Mouse (Mus musculus) embryonic fibroblast, embryonic 13.5 days (primary cell): ENCODE data around the gene Tmem167b. TPM values are rescaled to one million over a fixed set of nuclear protein-coding genes. Genes with fewer than 3 reads are reported as not detected.

Experiments
- H3K27ac ChIP-seq: 2 replicates; pipeline ENCODE4 v1.5.1; 2012; ENCODE audit warnings: low read length, control low read depth, inconsistent platforms; ENCODE audit not compliant: insufficient read depth
- H3K4me1 ChIP-seq: 2 replicates; pipeline ENCODE4 v1.6.1; 2011; ENCODE audit warnings: low read length; ENCODE audit not compliant: control insufficient read depth, insufficient read depth
- H3K4me3 ChIP-seq: 2 replicates; pipeline ENCODE4 v1.5.1; 2011; ENCODE audit warnings: mild to moderate bottlenecking, control low read depth, low read length; ENCODE audit not compliant: insufficient read depth
- CTCF ChIP-seq: IDR thresholded peaks from 2 replicates; pipeline ENCODE4 v1.5.1; 2011; ENCODE audit warnings: mild to moderate bottlenecking, control low read depth, low read length, moderate library complexity, borderline replicate concordance; ENCODE audit not compliant: insufficient read depth
- POLR2A ChIP-seq: IDR thresholded peaks from 2 replicates; pipeline ENCODE4 v1.6.1; 2011; ENCODE audit warnings: low read depth, mild to moderate bottlenecking, control low read depth, low read length, moderate library complexity
- polyA plus RNA-seq: library from polyadenylated mRNA; stranded (reverse); fragments of >200 nt; gene quantifications from 2 replicates; pipeline ENCODE4 v1.2.4, GENCODE M21; 2011; ENCODE audit warnings: low read depth; ENCODE audit not compliant: missing spikeins, insufficient read length

Gene Tmem167b
- polyA plus RNA-seq, 1 experiment: 72.1 TPM

DNA sequence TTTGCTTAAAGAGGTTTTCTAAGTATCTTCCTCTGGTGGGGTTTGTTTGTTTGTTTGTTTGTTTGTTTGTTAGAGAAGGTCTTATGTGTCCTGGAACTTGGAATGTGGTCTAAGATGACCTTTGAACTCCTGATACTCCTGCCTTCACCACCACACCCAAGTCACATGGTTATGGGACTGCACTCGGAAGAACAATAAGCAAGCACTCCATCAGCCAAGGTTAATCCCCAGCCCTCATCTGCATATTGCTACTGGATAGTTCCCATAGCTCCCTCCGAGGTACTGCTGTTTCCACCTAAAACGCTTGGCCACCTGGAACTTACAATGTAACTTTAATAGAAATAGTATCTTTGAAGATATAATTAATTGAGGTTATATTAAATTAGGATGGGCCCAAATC lies 48.8 kb downstream of the Tmem167b start:
- H3K27ac ChIP-seq: no peak overlapping the region
- H3K4me3 ChIP-seq: no peak overlapping the region
- TF ChIP-seq CTCF: no peak
- no peak for TF ChIP-seq POLR2A

DNA sequence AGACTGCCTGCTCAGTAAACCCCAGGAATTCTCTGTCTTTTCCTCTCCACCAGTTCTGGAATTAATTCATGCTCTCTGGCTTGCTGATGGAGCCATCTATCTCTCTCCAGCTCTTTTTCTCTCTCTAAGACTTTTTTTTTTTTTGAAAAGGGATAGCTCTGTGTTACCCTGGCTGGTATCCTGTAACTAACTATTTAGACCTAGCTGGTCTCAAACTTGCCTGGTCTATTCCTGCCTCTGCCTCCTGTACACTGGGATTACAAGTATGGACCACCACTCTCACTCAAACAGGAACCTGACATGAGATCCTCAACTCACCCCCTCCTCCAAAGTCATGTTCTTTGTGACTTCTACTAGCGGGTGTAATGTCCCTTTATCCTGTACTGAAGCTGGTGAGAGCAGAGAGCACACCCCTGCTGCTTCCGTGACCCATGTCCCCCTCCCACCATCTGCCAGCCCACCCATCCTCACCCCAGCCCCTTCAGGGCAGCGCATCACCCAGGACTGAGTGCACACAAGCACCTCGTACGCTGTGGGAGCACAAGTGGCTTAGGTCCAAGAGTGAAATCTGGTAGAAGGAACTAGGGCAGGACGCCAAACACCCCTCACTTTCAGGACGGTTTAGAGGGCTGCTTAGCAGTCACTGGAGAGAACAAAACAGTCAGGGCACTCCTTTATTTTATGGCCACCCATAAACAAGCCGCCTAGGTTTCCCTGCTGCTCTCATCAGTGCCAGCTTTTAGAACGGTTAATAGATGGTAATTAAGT lies 51.4 kb downstream of the Tmem167b start:
- H3K27ac ChIP-seq: no peak overlapping the region

More for the DNA sequence above, 48.8 kb downstream of the Tmem167b start:
- 0 out of 2 replicates have a peak, but pooled peaks cover 4% of the 10 kb centered on the region for H3K4me1 ChIP-seq

DNA sequence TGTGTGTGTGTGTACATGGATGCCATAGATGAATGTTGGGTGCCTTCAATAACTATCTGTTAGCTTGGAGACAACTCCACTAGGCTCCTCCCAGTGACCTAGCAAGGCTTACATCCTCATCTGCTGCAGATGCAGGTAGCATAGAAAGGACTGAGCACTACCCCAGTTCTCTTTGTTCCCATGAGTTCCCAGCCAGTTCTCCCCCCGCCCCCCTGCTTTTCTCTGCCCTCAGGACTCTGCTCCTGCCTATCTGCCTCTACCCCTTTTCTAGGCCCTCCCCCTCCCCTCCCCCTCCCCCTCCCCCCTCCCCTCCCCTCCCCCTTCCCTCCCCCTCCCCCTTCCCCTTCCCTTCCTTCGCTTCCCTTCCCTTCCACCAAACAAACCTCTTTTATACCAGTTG lies 52.1 kb downstream of the Tmem167b start:
- Histone ChIP-seq H3K4me1 (no peaks in the 10 kb centered on the region), H3K27ac (no peak overlapping the region), H3K4me3 (no peak overlapping the region)
- TF ChIP-seq POLR2A: no peak
- TF ChIP-seq CTCF: no peak

More for the DNA sequence above, 51.4 kb downstream of the Tmem167b start:
- TF ChIP-seq CTCF (no peak), POLR2A (no peak)
- Histone ChIP-seq H3K4me3 (no peak overlapping the region), H3K4me1 (no peaks in the 10 kb centered on the region)

DNA sequence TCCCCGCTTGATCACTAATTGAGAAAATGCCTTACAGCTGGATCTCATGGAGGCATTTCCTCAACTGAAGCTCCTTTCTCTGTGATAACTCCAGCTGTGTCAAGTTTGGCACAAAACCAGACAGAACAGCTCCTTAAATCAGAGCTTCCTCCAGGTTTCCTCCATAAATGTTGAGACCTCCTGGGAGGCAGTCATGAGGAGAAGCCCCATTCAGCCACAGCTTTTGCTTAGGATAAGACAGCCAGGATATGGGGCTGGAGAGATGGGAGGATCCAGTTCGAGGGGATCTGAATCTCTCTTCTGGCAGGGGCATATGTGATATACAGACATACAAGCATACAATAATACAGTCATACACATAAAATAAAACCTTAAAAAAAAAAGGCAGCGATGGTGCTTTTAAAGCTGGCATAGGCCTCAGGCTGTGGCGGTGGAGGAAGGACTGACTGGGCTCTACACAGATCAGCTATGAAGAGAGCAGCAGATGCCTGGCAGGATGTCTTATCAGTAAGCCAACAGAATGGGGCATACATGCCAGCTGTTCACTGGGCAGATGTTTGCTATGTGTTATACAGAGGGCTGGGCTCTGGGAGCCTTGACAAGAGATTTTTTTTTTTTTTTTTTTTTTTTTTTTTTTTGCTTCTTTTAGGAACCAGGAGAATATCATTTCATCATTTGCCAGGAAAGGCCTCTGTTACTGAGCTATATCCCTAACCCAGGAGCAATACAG lies 53.4 kb downstream of the Tmem167b start:
- no peak for TF ChIP-seq CTCF
- no peak for TF ChIP-seq POLR2A
- H3K27ac ChIP-seq: no peak overlapping the region
- no peak overlapping the region for H3K4me3 ChIP-seq
- no peaks in the 10 kb centered on the region for H3K4me1 ChIP-seq

Other genes starting within 250 kb of the Tmem167b start
- gene Mybphl, start 197.6 kb downstream of the Tmem167b start, polyA plus RNA-seq: not detected in 2 replicates
- 149 and 152 TPM in 2 replicates for gene Psrc1, start 178.6 kb downstream of the Tmem167b start, polyA plus RNA-seq
- 1.8 and 1.9 TPM in 2 replicates for gene Celsr2, start 146.9 kb downstream of the Tmem167b start, polyA plus RNA-seq
- gene Sars, start 117.3 kb downstream of the Tmem167b start, polyA plus RNA-seq: 346 and 376 TPM in 2 replicates
- not detected in 2 replicates for gene 1700013F07Rik, start 28.3 kb downstream of the Tmem167b start, polyA plus RNA-seq
- gene 5330417C22Rik, start 25.9 kb downstream of the Tmem167b start, polyA plus RNA-seq: not detected in 2 replicates
- gene Taf13, start 9.2 kb upstream of the Tmem167b start, polyA plus RNA-seq: 33.9 and 37.0 TPM in 2 replicates
- gene Wdr47, start 28.8 kb upstream of the Tmem167b start, polyA plus RNA-seq: 17.9 and 18.2 TPM in 2 replicates
- gene Clcc1, start 91.4 kb upstream of the Tmem167b start, polyA plus RNA-seq: 32.7 and 37.9 TPM in 2 replicates
- gene Gpsm2, start 159.8 kb upstream of the Tmem167b start, polyA plus RNA-seq: 26.8 and 56.0 TPM in 2 replicates
- gene Aknad1, start 177.2 kb upstream of the Tmem167b start, polyA plus RNA-seq: 0.18 and 0.79 TPM in 2 replicates